Mouse (Mus musculus): ENCODE measurements at regions not wholly inside any gene's neighbourhood (a gene's known extent, or its start where the extent isn't known, plus 50 kb on each side); places are given as distances from the start of the nearest gene placed in this dataset.

DNA sequence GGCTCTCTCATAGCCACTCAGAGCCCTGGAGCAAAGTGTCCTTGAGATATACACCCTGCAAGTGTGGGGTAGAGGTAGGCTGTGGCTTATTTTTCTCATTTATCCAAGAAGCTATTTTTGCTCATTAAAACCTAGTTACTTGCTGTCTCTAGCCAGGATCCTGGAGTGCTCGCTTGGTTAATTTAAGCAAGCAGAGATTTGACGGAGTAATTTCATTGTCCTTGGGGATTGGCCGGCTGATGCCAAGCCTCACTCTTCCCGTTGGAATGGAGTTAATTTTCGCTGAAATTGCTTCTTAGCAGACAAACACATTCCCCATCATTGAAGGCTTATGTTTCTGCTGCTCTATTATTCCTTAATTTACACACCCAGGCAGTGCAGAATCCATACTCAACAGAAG, 167.1 kb downstream of the Tpra1 start:
- no peak for TF ChIP-seq POLR2A (IDR thresholded peaks at IDR 0.05; ENCODE audit: borderline replicate concordance, extremely low read depth, insufficient read depth, insufficient read length, poor library complexity, severe bottlenecking)
- TF ChIP-seq CTCF (IDR thresholded peaks at IDR 0.05; ENCODE audit: borderline replicate concordance, extremely low read depth, insufficient read depth, insufficient read length) = no peak

Data from brain, embryonic 14.5 days (tissue).